Mouse (Mus musculus): ENCODE results near the gene Pcdh10. TPM values are rescaled to one million over a fixed set of nuclear protein-coding genes. Genes with fewer than 3 reads are reported as not detected.
A peak's percentile ranks its signal among the peaks of the same experiment; 100 is the strongest.

The Pcdh10 gene
- total RNA-seq (2017): not detected in 2 replicates

DNA sequence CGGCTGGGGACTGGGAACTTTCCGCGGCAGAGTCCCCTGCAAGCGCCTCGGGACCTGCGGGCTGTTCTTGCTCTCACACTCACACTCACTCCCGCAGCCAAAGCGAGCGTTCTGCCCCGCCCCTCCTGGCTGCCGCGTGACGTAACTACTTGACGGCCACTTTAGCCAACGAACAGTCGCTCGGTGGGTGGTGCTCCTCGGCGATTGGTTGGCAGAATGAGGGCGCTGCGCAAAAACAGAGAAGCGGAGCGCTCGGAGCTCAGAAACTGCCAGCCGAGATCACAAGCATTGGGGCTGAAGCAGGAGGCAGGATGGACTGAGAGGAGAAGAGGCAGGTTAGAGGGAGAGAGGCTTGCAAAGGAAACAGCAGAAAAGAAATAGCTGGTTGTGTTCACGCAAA lies at the start of gene Pcdh10:
Gene Pcdh10, plus strand, starts transcription at position 254 of the 400 bp plus-strand sequence.
- peak; percentile 84 for ATAC-seq (replicated peaks; ENCODE audit: low read depth, poor library complexity, severe bottlenecking)

GRCm38 (mm10) chr3:45355919-45356318 lies 22.3 kb upstream of the Pcdh10 start:
- ATAC-seq (replicated peaks; ENCODE audit: low read depth, poor library complexity, severe bottlenecking): no peak

- no peak for ATAC-seq (replicated peaks; ENCODE audit: low read depth, poor library complexity, severe bottlenecking)
These were observed 9.2 kb upstream of the Pcdh10 start for GRCm38 (mm10) chr3:45368952-45369351.

DNA sequence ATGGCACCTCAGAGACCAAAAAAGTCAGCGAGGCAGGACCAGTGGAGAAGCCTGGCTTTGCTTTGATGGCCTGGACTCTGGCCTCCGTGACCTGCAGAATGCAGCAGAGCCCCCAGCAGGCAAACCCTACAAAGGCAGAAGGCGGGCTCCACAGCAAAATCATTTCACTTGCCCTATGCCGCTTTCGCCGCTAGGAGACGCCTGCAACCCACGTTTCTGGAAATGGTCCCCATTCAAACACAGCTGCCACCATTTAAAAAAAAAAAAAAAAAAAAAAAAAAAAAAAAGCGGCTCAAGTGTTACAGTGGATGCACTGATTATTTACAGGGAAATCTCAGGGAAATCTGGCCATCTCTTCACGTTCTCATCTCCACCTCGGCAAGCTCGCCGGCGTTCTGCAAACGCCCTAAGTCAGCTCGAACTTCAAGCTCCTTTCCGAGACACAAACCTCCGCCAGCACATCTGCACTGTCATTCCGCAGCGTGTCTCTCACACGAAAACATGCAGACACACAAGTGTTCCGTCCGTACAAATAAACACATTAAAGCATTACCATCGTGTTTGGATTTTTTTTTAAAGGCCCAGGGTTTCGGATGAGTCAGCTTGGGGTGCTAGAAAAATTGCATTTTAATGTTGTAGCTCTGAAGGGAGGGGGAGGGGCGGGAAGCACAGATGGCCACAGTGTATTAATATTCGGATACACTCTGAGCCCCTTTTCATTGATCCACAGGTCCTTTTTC lies 2.3 kb upstream of the Pcdh10 start:
- peak; percentile 70 for ATAC-seq (replicated peaks; ENCODE audit: low read depth, poor library complexity, severe bottlenecking)

- ATAC-seq (replicated peaks; ENCODE audit: low read depth, poor library complexity, severe bottlenecking): no peak
These were observed 1.5 kb upstream of the Pcdh10 start for GRCm38 (mm10) chr3:45376501-45377390.

DNA sequence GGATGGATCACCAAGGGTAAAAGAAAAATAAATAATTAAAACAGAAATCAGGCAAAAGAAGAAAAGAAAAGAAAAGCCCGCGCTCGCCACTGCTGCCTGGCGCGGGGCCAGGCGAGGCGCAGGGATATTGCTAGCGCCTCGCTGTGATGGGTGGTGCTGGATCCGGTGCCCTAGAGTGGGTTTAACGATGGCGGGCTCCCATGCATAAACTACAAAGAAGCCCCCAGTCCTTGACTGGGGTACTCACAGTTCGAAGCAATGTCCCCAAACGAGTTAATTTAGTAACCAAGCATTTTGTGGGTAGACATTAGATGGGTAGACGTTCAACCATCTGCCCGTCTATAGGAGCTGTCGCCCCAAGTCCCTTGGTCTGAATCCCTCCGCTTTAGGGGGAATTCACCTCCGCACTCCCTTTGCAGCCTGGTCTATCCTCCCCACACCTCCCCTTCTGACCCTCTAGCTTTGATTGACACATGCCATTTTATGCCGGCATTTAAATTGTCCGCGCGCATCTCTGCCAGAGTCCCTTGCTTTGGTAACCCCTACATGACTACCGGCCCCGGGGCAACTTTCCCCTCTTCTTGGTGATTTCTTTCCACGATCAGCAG lies 703 bp upstream of the Pcdh10 start:
- no peak for ATAC-seq (replicated peaks; ENCODE audit: low read depth, poor library complexity, severe bottlenecking)

DNA sequence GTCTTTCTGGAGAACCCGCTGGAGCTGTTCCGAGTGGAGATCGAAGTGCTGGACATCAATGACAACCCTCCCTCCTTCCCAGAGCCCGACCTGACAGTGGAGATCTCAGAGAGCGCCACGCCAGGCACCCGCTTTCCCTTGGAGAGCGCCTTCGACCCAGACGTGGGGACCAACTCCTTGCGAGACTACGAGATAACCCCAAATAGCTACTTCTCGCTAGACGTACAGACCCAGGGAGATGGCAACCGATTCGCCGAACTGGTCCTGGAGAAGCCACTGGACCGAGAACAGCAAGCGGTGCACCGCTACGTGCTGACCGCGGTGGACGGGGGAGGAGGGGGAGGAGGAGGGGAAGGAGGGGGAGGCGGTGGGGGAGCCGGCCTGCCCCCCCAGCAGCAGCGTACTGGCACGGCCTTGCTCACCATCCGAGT lies 1.4 kb downstream of the Pcdh10 start:
- no peak for ATAC-seq (replicated peaks; ENCODE audit: low read depth, poor library complexity, severe bottlenecking)

GRCm38 (mm10) chr3:45379972-45380761 lies 2.0 kb downstream of the Pcdh10 start:
- ATAC-seq (replicated peaks; ENCODE audit: low read depth, poor library complexity, severe bottlenecking): 0 out of 2 replicates have a peak, but pooled peaks have one; percentile 16

- ATAC-seq (replicated peaks; ENCODE audit: low read depth, poor library complexity, severe bottlenecking): no peak
These were observed 2.9 kb downstream of the Pcdh10 start for GRCm38 (mm10) chr3:45380811-45381761.

DNA sequence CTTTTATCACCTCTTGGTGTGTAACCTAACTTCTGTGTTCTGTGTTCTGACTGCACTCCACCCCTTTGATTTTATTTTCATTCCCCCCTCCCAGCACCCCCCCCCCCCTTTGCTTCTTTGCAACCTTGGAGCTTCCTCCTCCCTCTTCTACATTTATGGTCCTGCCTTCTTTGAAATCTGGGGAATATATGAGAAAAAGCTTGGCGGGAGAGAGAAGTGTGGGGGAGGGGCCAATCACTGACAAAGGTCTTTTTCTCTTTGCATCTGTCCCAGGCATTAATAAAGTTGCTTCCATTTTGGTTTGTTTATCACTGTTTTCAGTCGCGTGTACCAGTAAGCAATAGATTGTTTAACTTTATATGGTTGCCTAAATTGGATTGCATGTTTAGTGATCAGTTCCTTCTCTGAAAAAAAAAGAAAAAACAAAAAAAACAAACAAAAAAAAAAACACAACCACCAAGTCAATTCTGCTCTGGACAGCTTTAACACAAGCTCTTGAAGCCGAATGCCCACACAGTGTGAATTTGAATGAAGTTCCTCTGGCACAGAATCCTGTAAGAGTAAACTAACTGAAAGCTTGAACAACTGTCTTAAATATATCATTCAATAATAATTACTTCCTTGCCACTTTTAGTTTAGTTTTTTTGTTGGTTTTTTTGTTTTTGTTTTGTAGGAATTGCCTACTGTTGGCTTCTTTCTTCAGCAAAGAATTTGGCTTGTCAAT lies 4.0 kb downstream of the Pcdh10 start:
- ATAC-seq (replicated peaks; ENCODE audit: low read depth, poor library complexity, severe bottlenecking): no peak

DNA sequence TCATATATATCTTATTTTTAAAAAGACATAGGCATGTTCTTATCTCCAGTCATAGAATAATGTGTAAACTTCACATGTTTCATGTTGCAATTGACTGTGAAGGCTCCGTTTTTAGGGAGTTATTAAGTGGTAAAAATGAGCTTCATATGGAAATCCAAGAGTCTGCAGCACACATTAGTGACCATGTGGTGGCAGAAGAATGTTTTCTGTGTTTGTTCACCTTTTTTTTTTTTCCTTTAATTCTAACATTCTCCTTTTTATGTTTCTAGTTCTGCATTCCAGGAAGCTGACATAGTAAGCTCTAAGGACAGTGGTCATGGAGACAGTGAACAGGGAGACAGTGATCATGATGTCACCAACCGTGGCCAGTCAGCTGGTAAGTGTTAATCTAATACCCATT lies 5.6 kb downstream of the Pcdh10 start:
- ATAC-seq (replicated peaks; ENCODE audit: low read depth, poor library complexity, severe bottlenecking): no peak

GRCm38 (mm10) chr3:45385028-45385427 lies 6.8 kb downstream of the Pcdh10 start:
- ATAC-seq (replicated peaks; ENCODE audit: low read depth, poor library complexity, severe bottlenecking): no peak

GRCm38 (mm10) chr3:45385451-45385850 lies 7.3 kb downstream of the Pcdh10 start:
- ATAC-seq (replicated peaks; ENCODE audit: low read depth, poor library complexity, severe bottlenecking): no peak

DNA sequence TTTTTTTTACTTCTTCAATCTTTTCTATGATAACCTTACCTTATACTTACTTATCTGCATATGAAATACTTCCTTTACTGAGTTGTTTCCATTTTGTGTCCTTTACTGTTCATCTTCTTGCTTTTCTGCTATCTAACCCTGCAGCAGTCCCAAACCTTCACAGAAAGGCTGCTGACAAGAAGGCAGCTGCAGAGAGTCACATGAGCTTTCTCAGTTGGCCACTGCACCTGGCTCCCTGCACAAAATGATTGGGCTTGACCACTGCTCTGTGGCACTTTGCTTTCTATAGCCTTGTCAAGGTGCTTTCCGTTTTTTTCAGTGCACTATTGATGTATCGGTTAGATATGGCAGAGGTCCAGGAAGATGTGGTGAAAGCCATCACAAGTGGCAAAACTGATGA lies 8.3 kb downstream of the Pcdh10 start:
- ATAC-seq (replicated peaks; ENCODE audit: low read depth, poor library complexity, severe bottlenecking): no peak

- no peak for ATAC-seq (replicated peaks; ENCODE audit: low read depth, poor library complexity, severe bottlenecking)
These were observed 18.9 kb downstream of the Pcdh10 start for GRCm38 (mm10) chr3:45397101-45397500.

GRCm38 (mm10) chr3:45403239-45403638 lies 25.0 kb downstream of the Pcdh10 start:
- no peak for ATAC-seq (replicated peaks; ENCODE audit: low read depth, poor library complexity, severe bottlenecking)

DNA sequence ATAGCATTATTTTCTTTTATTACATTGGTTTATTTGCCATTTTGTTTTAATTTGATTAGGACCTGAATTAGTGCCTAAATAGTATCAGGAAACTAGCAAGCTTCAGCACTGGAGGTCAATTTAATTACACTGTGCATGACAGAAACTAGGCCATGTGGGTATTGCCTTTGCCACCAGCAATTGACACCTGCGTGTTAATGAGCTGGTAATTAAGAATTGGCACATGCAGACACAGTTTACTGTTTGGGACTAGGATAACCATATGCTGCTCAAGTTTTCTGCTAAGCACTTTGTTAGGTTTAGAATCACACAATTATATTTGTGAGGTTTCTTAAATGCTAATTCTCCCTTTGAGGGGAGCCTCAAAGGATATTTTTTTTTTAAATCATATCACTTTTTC lies 53.5 kb downstream of the Pcdh10 start:
- no peak for ATAC-seq (replicated peaks; ENCODE audit: low read depth, poor library complexity, severe bottlenecking)

DNA sequence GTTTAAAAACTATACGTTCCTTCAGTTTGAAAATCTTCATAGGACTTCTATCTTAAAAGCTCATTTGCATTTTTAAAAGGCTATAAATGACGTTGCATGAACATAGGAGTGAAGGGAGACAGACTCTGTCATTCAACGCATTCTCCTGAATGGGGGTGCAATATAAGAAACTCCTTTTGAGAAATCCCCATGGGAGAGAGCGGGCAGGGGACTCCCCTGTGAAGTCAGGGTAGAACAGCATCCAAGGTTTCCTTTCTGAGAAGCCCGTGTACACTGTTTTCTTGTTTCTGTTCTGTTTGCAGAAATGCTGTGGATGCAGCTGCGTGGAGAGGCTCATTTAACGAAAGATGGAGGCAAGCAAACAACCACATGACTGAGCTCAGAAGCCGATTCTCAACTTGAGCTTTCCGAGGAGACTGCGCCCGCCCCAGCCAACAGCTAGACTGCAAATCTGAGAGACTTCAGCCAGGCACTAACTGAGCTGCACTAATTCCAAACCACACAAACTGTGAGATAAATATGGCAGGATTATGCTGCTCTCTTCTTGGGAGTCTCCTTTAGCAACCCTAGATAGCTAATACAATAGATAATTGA lies 54.1 kb downstream of the Pcdh10 start:
- no peak for ATAC-seq (replicated peaks; ENCODE audit: low read depth, poor library complexity, severe bottlenecking)
